Mouse (Mus musculus) lung, adult 2 months (tissue): ENCODE results near the gene Kcnb1.

Source experiments
- CTCF ChIP-seq: fragments of 200-500 bp; IDR thresholded peaks from 2 replicates; pipeline ENCODE4 v1.5.1; 2011; ENCODE audit warnings: mild to moderate bottlenecking, low read length, control low read depth; ENCODE audit not compliant: insufficient read depth
- POLR2A ChIP-seq: fragments of 200-500 bp; IDR thresholded peaks from 2 replicates; pipeline ENCODE4 v1.6.1; 2011; ENCODE audit warnings: low read depth, mild to moderate bottlenecking, control low read depth, low read length, borderline replicate concordance; ENCODE audit errors: extremely low read depth

- no peak for TF ChIP-seq POLR2A
- TF ChIP-seq CTCF = no peak
Measured at GRCm38 (mm10) chr2:167147708-167148107, 42.2 kb downstream of the Kcnb1 start.
